Mouse (Mus musculus) lung, postnatal 0 days (tissue): ENCODE measurements around the gene Gzme.

Experiments
- CTCF ChIP-seq: IDR thresholded peaks from 2 replicates; pipeline ENCODE4 v1.5.1; 2016; ENCODE audit warnings: antibody characterized with exemption, mild to moderate bottlenecking
- EP300 ChIP-seq: IDR thresholded peaks from 2 replicates; pipeline ENCODE4 v1.6.1; 2016; ENCODE audit warnings: antibody characterized with exemption, mild to moderate bottlenecking, control low read depth

DNA sequence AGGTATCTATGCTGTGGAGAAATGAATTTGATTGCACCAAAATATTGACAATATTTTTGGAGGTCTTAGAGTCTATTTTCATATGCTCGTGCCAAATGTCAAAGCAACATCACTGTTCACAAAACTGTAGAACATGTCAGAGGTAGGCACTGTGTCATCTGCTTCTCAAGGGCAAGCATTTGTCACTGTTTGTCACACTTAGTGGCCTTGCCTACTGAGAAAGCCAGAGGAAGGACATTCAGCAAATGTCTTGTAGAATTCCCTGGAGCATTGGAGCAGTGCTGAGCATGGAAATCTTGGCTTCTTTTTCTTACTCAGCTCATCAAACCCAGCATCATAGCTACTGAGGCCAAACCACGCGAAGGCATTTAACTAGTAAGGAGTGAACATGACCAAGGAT lies 3.1 kb upstream of the Gzme start:
- no peak for TF ChIP-seq EP300
- no peak for TF ChIP-seq CTCF
